Mouse (Mus musculus) intestine, postnatal 0 days (tissue): ENCODE measurements at regions not wholly inside any gene's neighbourhood (a gene's known extent, or its start where the extent isn't known, plus 50 kb on each side); places are given as distances from the start of the nearest gene placed in this dataset.

ENCODE experiments used
- ATAC-seq: fragments of 200-750 bp; cut with Nextera tagmentation; 2 replicates; pipeline ENCODE4 v1.8.0; 2017; ENCODE audit warnings: mild to moderate bottlenecking, moderate TSS enrichment, moderate library complexity
- H3K27ac ChIP-seq: fragments of 300-500 bp; sonication (generic); 2 replicates; pipeline ENCODE4 v1.5.1; 2014; ENCODE audit warnings: mild to moderate bottlenecking, low read depth, low read length, moderate library complexity
- H3K27me3 ChIP-seq: fragments of 300-500 bp; sonication (generic); replicated peaks from 2 replicates; pipeline ENCODE4 v1.6.1; 2014; ENCODE audit warnings: low read length, mixed read lengths; ENCODE audit not compliant: control insufficient read depth, insufficient read depth
- H3K36me3 ChIP-seq: fragments of 300-500 bp; sonication (generic); 2 replicates; pipeline ENCODE4 v1.6.1; 2014; ENCODE audit warnings: mild to moderate bottlenecking, moderate library complexity; ENCODE audit not compliant: control insufficient read depth, insufficient read depth
- H3K4me1 ChIP-seq: fragments of 300-500 bp; sonication (generic); replicated peaks from 2 replicates; pipeline ENCODE4 v1.6.1; 2014; ENCODE audit warnings: antibody characterized with exemption, low read length, mixed read lengths; ENCODE audit not compliant: control insufficient read depth, insufficient read depth
- H3K4me2 ChIP-seq: fragments of 300-500 bp; sonication (generic); replicated peaks from 2 replicates; pipeline ENCODE4 v1.6.1; 2014; ENCODE audit warnings: low read depth, mild to moderate bottlenecking, moderate library complexity
- H3K4me3 ChIP-seq: fragments of 300-500 bp; sonication (generic); 2 replicates; pipeline ENCODE4 v1.5.1; 2014; ENCODE audit warnings: low read depth, low read length
- H3K9ac ChIP-seq: fragments of 300-500 bp; sonication (generic); 2 replicates; pipeline ENCODE4 v1.6.1; 2014; ENCODE audit warnings: mild to moderate bottlenecking, low read depth, low read length
- H3K9me3 ChIP-seq: fragments of 300-500 bp; sonication (generic); 2 replicates; pipeline ENCODE4 v1.6.1; 2016; ENCODE audit warnings: mixed run types; ENCODE audit not compliant: control insufficient read depth
- CTCF ChIP-seq: sonication (generic); IDR thresholded peaks from 2 replicates; pipeline ENCODE4 v1.5.1; 2016; ENCODE audit warnings: low read depth, mild to moderate bottlenecking, control low read depth, antibody characterized with exemption, moderate library complexity
- WGBS: fragments of 180-500 bp; shearing (Covaris S2); extraction: QIAGEN DNeasy Blood & Tissue Kit; methylation state at CpG from one replicate; pipeline ENCODE4 v1.1.7; 2014; 5-methylcytosine and 5-hydroxymethylcytosine counted together

DNA sequence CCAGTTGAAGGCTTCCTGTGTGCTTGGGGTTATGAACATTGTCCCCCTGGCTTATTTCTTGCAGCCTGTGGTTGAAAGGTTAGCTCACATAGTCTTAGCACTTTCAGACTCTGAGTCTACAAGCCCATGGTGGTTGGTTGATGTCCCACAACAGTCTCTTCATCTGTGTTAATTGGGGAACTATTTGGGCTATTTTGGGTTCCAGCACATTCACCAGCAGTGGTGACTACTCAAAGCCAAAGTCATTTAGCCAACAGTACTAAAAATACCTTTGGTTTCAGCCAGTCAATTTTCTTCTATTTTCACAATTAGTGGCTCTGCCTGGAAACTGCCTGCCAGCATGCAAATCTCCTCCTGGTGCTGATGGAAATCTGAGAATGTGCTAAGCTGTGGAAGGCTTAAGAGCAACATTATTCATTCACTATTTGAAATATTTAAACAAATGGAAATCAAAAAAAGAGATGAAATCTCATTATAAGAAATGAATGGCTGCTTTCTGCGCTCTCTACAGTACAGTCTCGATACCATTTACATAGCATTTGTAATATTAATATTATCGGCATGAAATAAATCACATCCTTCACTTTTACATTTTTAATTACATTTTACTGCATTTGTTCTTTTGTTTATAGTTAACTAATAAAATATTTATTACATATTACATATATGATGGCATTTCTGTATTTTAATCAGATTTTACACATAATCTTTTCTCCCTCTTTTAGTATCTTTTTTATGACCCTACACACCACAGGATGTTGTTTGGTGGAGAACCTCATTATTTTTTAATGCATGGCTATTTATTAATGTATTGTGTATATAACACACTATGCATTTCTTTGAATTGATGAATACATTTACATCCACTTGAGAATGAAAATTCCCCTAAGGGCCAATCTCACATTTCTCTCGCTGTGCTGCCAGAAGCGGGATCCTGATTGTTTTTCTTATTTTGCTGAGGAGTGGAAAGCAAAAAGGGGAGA lies 1023.5 kb downstream of the Car8 start:
- no peak overlapping the region for H3K4me2 ChIP-seq
- H3K36me3 ChIP-seq = no peaks in the 10 kb centered on the region
- H3K4me1 ChIP-seq = no peaks in the 10 kb centered on the region
- WGBS = 91% methylated on average over 5 of the region's 5 CpGs
- TF ChIP-seq CTCF = no peak
- no peak overlapping the region for H3K9ac ChIP-seq
- no peak overlapping the region for H3K27ac ChIP-seq
- ATAC-seq = no peak
- H3K27me3 ChIP-seq = no peaks in the 10 kb centered on the region
- no peak overlapping the region for H3K4me3 ChIP-seq
- no peaks in the 10 kb centered on the region for H3K9me3 ChIP-seq

GRCm38 (mm10) chr4:7206987-7207386 lies 1031.9 kb downstream of the Car8 start:
- Histone ChIP-seq H3K4me1 (no peaks in the 10 kb centered on the region), H3K9me3 (no peaks in the 10 kb centered on the region), H3K36me3 (no peaks in the 10 kb centered on the region), H3K27ac (no peak overlapping the region), H3K4me2 (no peak overlapping the region), H3K27me3 (no peaks in the 10 kb centered on the region), H3K4me3 (no peak overlapping the region), H3K9ac (no peak overlapping the region)
- WGBS = 93% methylated on average over 1 of the region's 1 CpGs
- no peak for TF ChIP-seq CTCF
- ATAC-seq = no peak

- no peak overlapping the region for H3K4me3 ChIP-seq
- no peaks in the 10 kb centered on the region for H3K27me3 ChIP-seq
- no peak for TF ChIP-seq CTCF
- ATAC-seq = no peak
- H3K27ac ChIP-seq = no peak overlapping the region
- WGBS = 80% methylated on average over 2 of the region's 2 CpGs
- H3K4me1 ChIP-seq = no peaks in the 10 kb centered on the region
- no peaks in the 10 kb centered on the region for H3K9me3 ChIP-seq
- H3K9ac ChIP-seq = no peak overlapping the region
- no peak overlapping the region for H3K4me2 ChIP-seq
- H3K36me3 ChIP-seq = no peaks in the 10 kb centered on the region
These were observed 1037.0 kb downstream of the Car8 start for GRCm38 (mm10) chr4:7201816-7202215.

DNA sequence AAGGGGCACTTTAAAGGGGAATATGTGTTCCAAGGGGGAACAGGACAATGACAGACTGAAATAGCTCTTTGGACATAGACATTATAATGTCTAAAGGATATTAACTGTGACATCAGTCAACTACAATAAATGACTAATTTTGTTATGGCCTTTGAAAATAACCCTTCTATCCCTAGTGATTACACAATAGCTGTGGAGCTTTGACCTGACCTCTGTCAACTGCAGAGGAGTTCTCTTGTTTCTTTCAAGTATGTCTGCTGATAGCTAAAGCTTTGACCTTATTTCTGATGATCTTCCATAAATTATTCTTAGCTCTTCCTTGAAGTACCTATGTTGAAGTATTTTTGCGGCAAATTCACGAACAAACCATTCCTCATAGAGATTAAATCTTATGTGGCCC lies 1038.9 kb downstream of the Car8 start:
- Histone ChIP-seq H3K9me3 (no peaks in the 10 kb centered on the region), H3K4me2 (no peak overlapping the region), H3K4me1 (no peaks in the 10 kb centered on the region), H3K9ac (no peak overlapping the region), H3K4me3 (no peak overlapping the region), H3K36me3 (no peaks in the 10 kb centered on the region), H3K27ac (no peak overlapping the region), H3K27me3 (no peaks in the 10 kb centered on the region)
- TF ChIP-seq CTCF = no peak
- no peak for ATAC-seq
- 73% methylated on average over 2 of the region's 2 CpGs for WGBS

- H3K9ac ChIP-seq = no peak overlapping the region
- H3K36me3 ChIP-seq = no peaks in the 10 kb centered on the region
- WGBS = 92% methylated on average over 2 of the region's 2 CpGs
- ATAC-seq = no peak
- H3K27me3 ChIP-seq = no peaks in the 10 kb centered on the region
- H3K9me3 ChIP-seq = no peaks in the 10 kb centered on the region
- no peak overlapping the region for H3K4me3 ChIP-seq
- no peak for TF ChIP-seq CTCF
- no peaks in the 10 kb centered on the region for H3K4me1 ChIP-seq
- H3K27ac ChIP-seq = no peak overlapping the region
- no peak overlapping the region for H3K4me2 ChIP-seq
These were observed 1039.8 kb downstream of the Car8 start for GRCm38 (mm10) chr4:7199052-7199451.

DNA sequence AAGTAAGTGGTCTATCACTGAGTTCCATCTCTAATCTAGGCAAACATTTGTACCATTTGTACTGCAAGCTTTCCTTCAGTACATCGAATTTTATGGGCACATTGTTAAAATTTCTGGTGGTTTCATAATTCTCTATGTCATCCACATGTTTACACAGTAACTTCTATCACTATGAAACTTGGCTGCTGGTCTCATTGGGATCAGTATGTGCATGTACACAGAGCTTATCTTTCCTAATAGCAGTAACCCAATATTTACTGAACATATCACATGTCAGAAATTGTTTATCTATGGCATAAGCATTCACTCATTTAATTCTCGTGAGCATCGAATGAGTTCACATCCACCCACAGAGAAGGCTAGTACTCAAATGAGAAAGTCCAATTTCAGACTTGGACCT lies 1042.3 kb downstream of the Car8 start:
- TF ChIP-seq CTCF = no peak
- no peaks in the 10 kb centered on the region for H3K27me3 ChIP-seq
- ATAC-seq = no peak
- H3K9me3 ChIP-seq = no peaks in the 10 kb centered on the region
- H3K4me2 ChIP-seq = no peak overlapping the region
- WGBS = 41% methylated on average over 3 of the region's 3 CpGs
- H3K36me3 ChIP-seq = no peaks in the 10 kb centered on the region
- H3K4me3 ChIP-seq = no peak overlapping the region
- no peak overlapping the region for H3K27ac ChIP-seq
- H3K9ac ChIP-seq = no peak overlapping the region
- no peaks in the 10 kb centered on the region for H3K4me1 ChIP-seq
